Mouse (Mus musculus) stomach, postnatal 0 days (tissue): Measurements from ENCODE around the gene Olfr17. TPM values are rescaled to one million over a fixed set of nuclear protein-coding genes. Genes with fewer than 3 reads are reported as not detected.

ENCODE experiments used
- polyA plus RNA-seq: library from polyadenylated mRNA; unstranded; fragments of >200 nt; fragmentation: Nextera tagmentation; extraction: Ambion mirVana; gene quantifications from 2 replicates; pipeline ENCODE4 v1.2.1, GENCODE M21; 2015

The Olfr17 gene
- polyA plus RNA-seq, 1 experiment from 2014 or later = not detected

Other genes starting within 250 kb of the Olfr17 start
- gene Olfr703, start 249.9 kb upstream of the Olfr17 start, polyA plus RNA-seq = not detected in 2 replicates
- gene Olfr704, start 230.0 kb upstream of the Olfr17 start, polyA plus RNA-seq = not detected in 2 replicates
- gene Olfr705, start 216.3 kb upstream of the Olfr17 start, polyA plus RNA-seq = not detected in 2 replicates
- not detected in 2 replicates for gene Olfr706, start 205.1 kb upstream of the Olfr17 start, polyA plus RNA-seq
- gene Olfr707, start 192.0 kb upstream of the Olfr17 start, polyA plus RNA-seq = not detected in 2 replicates
- gene Olfr1532-ps1, start 185.2 kb upstream of the Olfr17 start, polyA plus RNA-seq = not detected in 2 replicates
- not detected in 2 replicates for gene Olfr709-ps1, start 161.0 kb upstream of the Olfr17 start, polyA plus RNA-seq
- gene Olfr710, start 144.9 kb upstream of the Olfr17 start, polyA plus RNA-seq = 0.07 TPM in 1 of 2 replicates, not detected in the other
- gene Olfr6, start 129.3 kb upstream of the Olfr17 start, polyA plus RNA-seq = not detected in 2 replicates
- gene Olfr711, start 117.8 kb upstream of the Olfr17 start, polyA plus RNA-seq = not detected in 2 replicates
- gene Olfr2, start 87.1 kb upstream of the Olfr17 start, polyA plus RNA-seq = not detected in 2 replicates
- gene Olfr713, start 62.0 kb upstream of the Olfr17 start, polyA plus RNA-seq = not detected in 2 replicates
- gene Olfr714, start 22.2 kb upstream of the Olfr17 start, polyA plus RNA-seq = not detected in 2 replicates
- not detected in 2 replicates for gene Olfr715b, start 17.1 kb downstream of the Olfr17 start, polyA plus RNA-seq
- 0.02 TPM in 1 of 2 replicates, not detected in the other for gene Olfr715, start 37.9 kb downstream of the Olfr17 start, polyA plus RNA-seq
- not detected in 2 replicates for gene Olfr716, start 45.1 kb downstream of the Olfr17 start, polyA plus RNA-seq
- gene Nlrp14, start 73.8 kb downstream of the Olfr17 start, polyA plus RNA-seq = not detected in 2 replicates
- gene Rbmxl2, start 116.2 kb downstream of the Olfr17 start, polyA plus RNA-seq = not detected in 2 replicates